Mouse (Mus musculus): ENCODE results near the gene Zfp768. TPM values are rescaled to one million over a fixed set of nuclear protein-coding genes. Genes with fewer than 3 reads are reported as not detected.
"Not testable (repeated sequence)": the region's sequence is repeated elsewhere in the genome, so short reads cannot be mapped to it uniquely, and the experiment has no call there.

Gene Zfp768
- total RNA-seq (2021) = 10 to 100 TPM; 40.4 to 43.0 TPM

GRCm38 (mm10) chr7:127345512-127346325 is at the start of gene Zfp768:
Gene Zfp768, minus strand, starts transcription at chr7:127345589.
- intact Hi-C loops (cut with DNase I) = no loop called here
- DNase-seq = peak; percentile 96 to 98

- no peak for DNase-seq
- intact Hi-C loops (cut with DNase I) = no loop called here
Measured at GRCm38 (mm10) chr7:127393944-127394333, 48.5 kb upstream of the Zfp768 start.

GRCm38 (mm10) chr7:127393157-127393943 is 48.0 kb upstream of the Zfp768 start, which contains the start of gene E430018J23Rik:
Gene E430018J23Rik, minus strand, starts transcription at chr7:127393629.
- intact Hi-C loops (cut with DNase I) = no loop called here

GRCm38 (mm10) chr7:127392251-127392824 is 46.9 kb upstream of the Zfp768 start:
- intact Hi-C loops (cut with DNase I) = no loop called here
- no peak for DNase-seq

More at GRCm38 (mm10) chr7:127393157-127393943, 48.0 kb upstream of the Zfp768 start, which contains the start of gene E430018J23Rik:
- peak; percentile 99 for DNase-seq

GRCm38 (mm10) chr7:127391538-127391937 is 46.1 kb upstream of the Zfp768 start:
- intact Hi-C loops (cut with DNase I) = no loop called here
- no peak for DNase-seq

- DNase-seq = no peak
- intact Hi-C loops (cut with DNase I) = no loop called here
Measured at GRCm38 (mm10) chr7:127390306-127390705, 44.9 kb upstream of the Zfp768 start.

GRCm38 (mm10) chr7:127388201-127388600 is 42.8 kb upstream of the Zfp768 start:
- intact Hi-C loops (cut with DNase I); DNase-seq: not testable (repeated sequence)

- DNase-seq = peak; percentile 93 to 95
- intact Hi-C loops (cut with DNase I) = no loop called here
Measured at GRCm38 (mm10) chr7:127386641-127387392, 41.4 kb upstream of the Zfp768 start, which contains the start of gene 9130019O22Rik. Gene 9130019O22Rik, minus strand, starts transcription at chr7:127387166.

- intact Hi-C loops (cut with DNase I); DNase-seq: not testable (repeated sequence)
Measured at GRCm38 (mm10) chr7:127385560-127385959, 40.2 kb upstream of the Zfp768 start.

- no peak for DNase-seq
Measured at GRCm38 (mm10) chr7:127378310-127378921, 33.0 kb upstream of the Zfp768 start.

GRCm38 (mm10) chr7:127375271-127376245 is 30.2 kb upstream of the Zfp768 start, which contains the start of gene Zfp747:
Gene Zfp747, minus strand, starts transcription at chr7:127376050.
- intact Hi-C loops (cut with DNase I) = not testable (repeated sequence)
- peak; percentile 95 to 96 for DNase-seq

More at GRCm38 (mm10) chr7:127378310-127378921, 33.0 kb upstream of the Zfp768 start:
- intact Hi-C loops (cut with DNase I) = no loop called here

- intact Hi-C loops (cut with DNase I); DNase-seq: not testable (repeated sequence)
Measured at GRCm38 (mm10) chr7:127371870-127372269, 26.5 kb upstream of the Zfp768 start.

- no peak for DNase-seq
- intact Hi-C loops (cut with DNase I) = no loop called here
Measured at GRCm38 (mm10) chr7:127371213-127371612, 25.8 kb upstream of the Zfp768 start.

GRCm38 (mm10) chr7:127366249-127366648 is 20.9 kb upstream of the Zfp768 start:
- intact Hi-C loops (cut with DNase I) = no loop called here
- no peak for DNase-seq

GRCm38 (mm10) chr7:127364166-127364565 is 18.8 kb upstream of the Zfp768 start:
- intact Hi-C loops (cut with DNase I) = loop anchor here (5.0 kb wide), 1 partner anchor 43 kb away; the partner anchor contains the start of gene Zfp764
- DNase-seq = peak in 1 of 2 experiments; percentile 37

GRCm38 (mm10) chr7:127363475-127363921 is 18.1 kb upstream of the Zfp768 start:
- peak in 1 of 2 experiments; percentile 40 for DNase-seq
- intact Hi-C loops (cut with DNase I) = loop anchor here (2.0 to 5.0 kb wide), 2 partner anchors 44 to 135 kb away; partner anchors contain the start of gene Zfp764

- intact Hi-C loops (cut with DNase I) = loop anchor here (2.0 to 5.0 kb wide), 2 partner anchors 45 to 136 kb away; partner anchors contain the start of gene Zfp764
- peak in 1 of 2 experiments; percentile 55 for DNase-seq
Measured at GRCm38 (mm10) chr7:127362418-127362817, 17.0 kb upstream of the Zfp768 start.

- no peak for DNase-seq
- intact Hi-C loops (cut with DNase I) = loop anchor here (5.0 kb wide), 1 partner anchor 46 kb away; the partner anchor contains the start of gene Zfp764
Measured at GRCm38 (mm10) chr7:127361449-127361848, 16.1 kb upstream of the Zfp768 start.

All from heart, postnatal 10 days (tissue).